Mouse (Mus musculus) embryonic stem cell, embryonic (primary cell): ENCODE results near the gene Nkx1-2.

Experiments used
- CTCF ChIA-PET, 4 experiments: fragments of 300-600 bp in 2 of 4; fragments of 350-600 bp in 2 of 4; sonication (Branson Sonifier 250); formaldehyde crosslinking; loops; one replicate each; lab custom pipeline; 2022; ENCODE audit warnings: inconsistent platforms in 2 of 4; lab: Charles Lee
- POLR2A ChIA-PET, 4 experiments: fragments of 300-600 bp in 2 of 4; fragments of 350-600 bp in 2 of 4; sonication (Branson Sonifier 250); formaldehyde crosslinking; loops; one replicate each; lab custom pipeline; 2022; ENCODE audit warnings: antibody characterized with exemption in 4 of 4, inconsistent platforms in 1 of 4; lab: Charles Lee

Gene Nkx1-2

GRCm38 (mm10) chr7:132555911-132556310 lies 43.5 kb downstream of the Nkx1-2 start:
- CTCF ChIA-PET = interaction anchor here in 2 of 4 experiments (0.6 to 1.2 kb wide), 4 partner anchors 20 to 342 kb away, joined by 3 to 4 read pairs (median 3); no protein-coding TSS in a partner anchor
- POLR2A ChIA-PET = interaction anchor here in 1 of 4 experiments (0.8 kb wide), 1 partner anchor 20 kb away, joined by 3 read pairs; no protein-coding TSS in a partner anchor

- POLR2A ChIA-PET = interaction anchor here in 1 of 4 experiments (0.7 kb wide), 1 partner anchor 375 kb away, joined by 6 read pairs; no protein-coding TSS in a partner anchor
Measured at GRCm38 (mm10) chr7:132554091-132554490, 45.3 kb downstream of the Nkx1-2 start.

GRCm38 (mm10) chr7:132551351-132552126 lies 47.9 kb downstream of the Nkx1-2 start:
- CTCF ChIA-PET = interaction anchor here (0.5 to 1.9 kb wide), 44 partner anchors 8 to 1122 kb away, joined by 3 to 17 read pairs (median 4); partner anchors contain the start of genes Chst15 (in 1 of the 4), Lhpp (in 1 of the 4) and Oat (in 1 of the 4)

More at GRCm38 (mm10) chr7:132554091-132554490, 45.3 kb downstream of the Nkx1-2 start:
- CTCF ChIA-PET = interaction anchor here in 1 of 4 experiments (0.7 kb wide), 1 partner anchor 14 kb away, joined by 4 read pairs; no protein-coding TSS in a partner anchor

GRCm38 (mm10) chr7:132547126-132547525 lies 52.3 kb downstream of the Nkx1-2 start:
- ChIA-PET CTCF (no interaction called here), POLR2A (no interaction called here)

More at GRCm38 (mm10) chr7:132551351-132552126, 47.9 kb downstream of the Nkx1-2 start:
- POLR2A ChIA-PET = interaction anchor here in 3 of 4 experiments (0.6 to 1.8 kb wide), 5 partner anchors 23 to 136 kb away, joined by 3 to 13 read pairs (median 4); partner anchors contain the start of gene Oat (in 2 of the 3)
